Mouse (Mus musculus) small intestine, adult 2 months (tissue): Measurements from ENCODE around the gene Ppil2. TPM values are rescaled to one million over a fixed set of nuclear protein-coding genes. Genes with fewer than 3 reads are reported as not detected.

Experiments used
- H3K27ac ChIP-seq: fragments of 200-500 bp; 2 replicates; pipeline ENCODE4 v1.5.1; 2012; ENCODE audit warnings: low read depth, low read length, control low read depth, inconsistent platforms; ENCODE audit not compliant: insufficient read depth
- H3K27me3 ChIP-seq: fragments of 200-500 bp; 2 replicates; pipeline ENCODE4 v1.6.1; 2012; ENCODE audit warnings: mild to moderate bottlenecking, moderate library complexity, low read length, inconsistent platforms; ENCODE audit not compliant: control insufficient read depth, insufficient read depth
- H3K36me3 ChIP-seq: fragments of 200-500 bp; 2 replicates; pipeline ENCODE4 v1.6.1; 2012; ENCODE audit warnings: mild to moderate bottlenecking, low read length, control low read depth, inconsistent platforms; ENCODE audit not compliant: control insufficient read depth, insufficient read depth
- H3K4me1 ChIP-seq: fragments of 200-500 bp; 2 replicates; pipeline ENCODE4 v1.6.1; 2012; ENCODE audit warnings: low read length, inconsistent platforms, mixed read lengths; ENCODE audit not compliant: control insufficient read depth, insufficient read depth, insufficient read length
- H3K4me3 ChIP-seq: fragments of 200-500 bp; 2 replicates; pipeline ENCODE4 v1.5.1; 2012; ENCODE audit warnings: low read depth, mild to moderate bottlenecking, control low read depth, inconsistent platforms, low read length, moderate library complexity
- CTCF ChIP-seq: fragments of 200-500 bp; IDR thresholded peaks from 2 replicates; pipeline ENCODE4 v1.5.1; 2012; ENCODE audit warnings: low read depth, mild to moderate bottlenecking, control low read depth, inconsistent platforms, low read length, moderate library complexity, mixed read lengths; ENCODE audit not compliant: insufficient replicate concordance, insufficient read length; ENCODE audit errors: extremely low read depth
- POLR2A ChIP-seq: fragments of 200-500 bp; IDR thresholded peaks from 2 replicates; pipeline ENCODE4 v1.6.1; 2012; ENCODE audit warnings: low read depth, mild to moderate bottlenecking, control low read depth, inconsistent platforms, low read length, moderate library complexity
- WGBS: fragments of 180-500 bp; shearing (Covaris S2); methylation state at CpG from one replicate; pipeline ENCODE4 v1.1.7; 2018; 5-methylcytosine and 5-hydroxymethylcytosine counted together
- polyA plus RNA-seq: library from polyadenylated mRNA; depleted of rRNA; stranded (reverse); fragments of >200 nt; gene quantifications from 2 replicates; pipeline ENCODE4 v1.2.3, GENCODE M21; 2012

Ppil2 gene
- polyA plus RNA-seq, 1 experiment = 69.4 TPM

DNA sequence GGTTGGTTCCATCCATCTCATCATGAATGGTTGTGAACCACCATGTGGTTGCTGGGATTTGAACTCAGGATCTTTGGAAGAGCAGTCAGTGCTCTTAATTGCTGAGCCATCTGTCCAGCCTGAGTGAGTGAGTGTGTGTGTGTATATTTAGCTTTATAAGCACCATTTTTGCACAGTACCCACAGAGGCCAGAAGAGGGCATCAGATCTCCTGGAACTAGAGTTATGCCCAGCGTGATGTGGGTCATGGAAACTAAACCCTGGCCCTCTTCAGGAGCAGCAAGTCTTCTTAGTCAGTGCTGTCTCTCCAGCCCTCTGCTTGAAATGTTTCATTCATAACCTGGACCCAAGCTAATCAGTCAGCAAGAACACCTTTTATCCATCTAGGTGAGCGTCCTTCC is 34.8 kb downstream of the Ppil2 start:
- Histone ChIP-seq H3K27ac (no peak overlapping the region), H3K4me3 (no peak overlapping the region), H3K27me3 (no peaks in the 10 kb centered on the region), H3K36me3 (no peaks in the 10 kb centered on the region), H3K4me1 (no peaks in the 10 kb centered on the region)
- TF ChIP-seq POLR2A (no peak), CTCF (no peak)
- WGBS = 95% methylated on average over 2 of the region's 2 CpGs

DNA sequence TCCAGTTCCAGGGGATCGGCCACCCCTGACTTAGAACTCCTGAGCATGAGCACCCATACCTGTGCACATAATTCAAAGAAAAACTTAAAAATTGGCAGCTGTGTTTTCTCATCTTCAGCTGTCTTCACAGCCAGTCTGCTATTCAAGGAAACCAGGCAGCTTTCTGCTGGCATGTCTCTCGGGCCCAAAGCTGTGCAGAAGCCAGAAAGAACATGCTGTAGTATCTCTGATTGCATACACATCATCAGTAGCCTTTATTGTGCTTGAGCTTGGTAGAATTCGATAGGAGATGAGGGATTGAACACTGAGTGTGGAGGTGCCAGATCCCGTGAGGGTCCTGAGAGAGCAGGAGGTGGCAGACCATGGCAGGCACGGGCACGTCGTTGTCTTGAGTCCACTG is 38.1 kb downstream of the Ppil2 start:
- Histone ChIP-seq H3K4me1 (no peaks in the 10 kb centered on the region), H3K36me3 (no peaks in the 10 kb centered on the region), H3K4me3 (no peak overlapping the region), H3K27ac (no peak overlapping the region), H3K27me3 (no peaks in the 10 kb centered on the region)
- WGBS = 91% methylated on average over 7 of the region's 7 CpGs
- TF ChIP-seq CTCF = no peak
- no peak for TF ChIP-seq POLR2A

- H3K4me1 ChIP-seq = no peaks in the 10 kb centered on the region
- H3K36me3 ChIP-seq = no peaks in the 10 kb centered on the region
- no peak overlapping the region for H3K27ac ChIP-seq
- no peak overlapping the region for H3K4me3 ChIP-seq
- no peak for TF ChIP-seq POLR2A
- TF ChIP-seq CTCF = no peak
- no peaks in the 10 kb centered on the region for H3K27me3 ChIP-seq
- 37% methylated on average over 6 of the region's 6 CpGs for WGBS
These were observed 40.3 kb downstream of the Ppil2 start for GRCm38 (mm10) chr16:17070716-17071115.

GRCm38 (mm10) chr16:17069511-17070443 is 41.3 kb downstream of the Ppil2 start, which contains the start of gene Ypel1:
Gene Ypel1 (plus strand): TSS chr16:17069696.
- 1% methylated on average over 76 of the region's 76 CpGs for WGBS
- Histone ChIP-seq H3K4me1 (no peaks in the 10 kb centered on the region), H3K27me3 (no peaks in the 10 kb centered on the region), H3K4me3 (peak within 1 kb of the TSS; percentile 76), H3K36me3 (no peaks in the 10 kb centered on the region), H3K27ac (no peak within 1 kb of the TSS)
- TF ChIP-seq POLR2A = 0 out of 2 replicates have a peak, but pooled peaks have one; percentile 49
- no peak for TF ChIP-seq CTCF

DNA sequence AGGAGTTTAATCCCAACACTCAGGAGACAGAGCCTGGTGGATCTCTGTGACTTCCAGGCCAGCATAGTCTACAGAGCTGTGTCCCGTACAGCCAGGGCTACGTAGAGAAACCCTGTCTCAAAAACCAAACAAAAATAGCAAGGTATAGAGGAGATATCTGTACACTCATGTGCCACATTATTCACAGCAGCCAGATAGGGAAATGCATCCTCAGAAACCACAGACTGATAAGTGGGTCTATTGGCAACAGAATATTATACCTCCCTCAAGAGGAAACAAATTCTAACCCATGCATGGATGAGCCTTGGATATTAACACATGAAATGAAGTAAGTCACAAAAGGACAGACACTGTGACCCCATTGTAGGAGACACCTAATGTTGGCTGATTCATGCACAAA is 43.5 kb downstream of the Ppil2 start:
- no peak overlapping the region for H3K4me3 ChIP-seq
- H3K27me3 ChIP-seq = no peaks in the 10 kb centered on the region
- no peaks in the 10 kb centered on the region for H3K4me1 ChIP-seq
- H3K36me3 ChIP-seq = no peaks in the 10 kb centered on the region
- no peak overlapping the region for H3K27ac ChIP-seq
- 86% methylated on average over 2 of the region's 2 CpGs for WGBS
- TF ChIP-seq POLR2A (no peak), CTCF (no peak)

GRCm38 (mm10) chr16:17062338-17062737 is 48.7 kb downstream of the Ppil2 start:
- H3K36me3 ChIP-seq = no peaks in the 10 kb centered on the region
- TF ChIP-seq POLR2A (no peak), CTCF (no peak)
- H3K4me1 ChIP-seq = no peaks in the 10 kb centered on the region
- 14% methylated on average over 1 of the region's 1 CpGs for WGBS
- no peak overlapping the region for H3K4me3 ChIP-seq
- H3K27ac ChIP-seq = no peak overlapping the region
- no peaks in the 10 kb centered on the region for H3K27me3 ChIP-seq

DNA sequence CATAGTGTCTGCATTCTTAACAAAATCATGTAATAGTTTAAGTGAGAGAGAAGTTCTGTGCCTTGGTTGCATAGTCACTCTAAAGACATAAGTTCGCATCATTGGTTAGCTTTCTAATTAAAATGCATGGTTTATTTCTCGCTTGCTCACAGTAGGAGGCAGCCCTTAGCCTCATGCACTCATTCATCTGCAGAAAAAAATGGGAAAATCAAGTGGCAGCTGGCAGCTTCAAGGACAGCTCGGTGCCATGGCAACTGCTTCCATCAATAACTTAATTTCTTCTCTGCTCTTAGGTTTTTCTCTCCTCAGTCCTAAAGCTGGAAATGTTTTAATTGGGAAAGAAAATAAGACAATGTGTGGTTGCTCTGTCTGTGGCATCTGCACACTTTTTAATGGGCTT is 55.5 kb downstream of the Ppil2 start:
- Histone ChIP-seq H3K27me3 (no peaks in the 10 kb centered on the region), H3K27ac (no peak overlapping the region), H3K4me1 (no peaks in the 10 kb centered on the region), H3K4me3 (no peak overlapping the region), H3K36me3 (no peaks in the 10 kb centered on the region)
- TF ChIP-seq POLR2A (no peak), CTCF (no peak)
- WGBS = 72% methylated on average over 3 of the region's 3 CpGs
